Mouse (Mus musculus) lung, adult 2 months (tissue): ENCODE measurements around the gene Ccl20.

Experiments
- CTCF ChIP-seq: fragments of 200-500 bp; IDR thresholded peaks from 2 replicates; pipeline ENCODE4 v1.5.1; 2011; ENCODE audit warnings: mild to moderate bottlenecking, low read length, control low read depth; ENCODE audit not compliant: insufficient read depth
- POLR2A ChIP-seq: fragments of 200-500 bp; IDR thresholded peaks from 2 replicates; pipeline ENCODE4 v1.6.1; 2011; ENCODE audit warnings: low read depth, mild to moderate bottlenecking, control low read depth, low read length, borderline replicate concordance; ENCODE audit errors: extremely low read depth

GRCm38 (mm10) chr1:83150227-83150626 is 33.7 kb downstream of the Ccl20 start:
- TF ChIP-seq CTCF (no peak), POLR2A (no peak)
